Mouse (Mus musculus): Measurements from ENCODE around the gene Gm17359.

DNA sequence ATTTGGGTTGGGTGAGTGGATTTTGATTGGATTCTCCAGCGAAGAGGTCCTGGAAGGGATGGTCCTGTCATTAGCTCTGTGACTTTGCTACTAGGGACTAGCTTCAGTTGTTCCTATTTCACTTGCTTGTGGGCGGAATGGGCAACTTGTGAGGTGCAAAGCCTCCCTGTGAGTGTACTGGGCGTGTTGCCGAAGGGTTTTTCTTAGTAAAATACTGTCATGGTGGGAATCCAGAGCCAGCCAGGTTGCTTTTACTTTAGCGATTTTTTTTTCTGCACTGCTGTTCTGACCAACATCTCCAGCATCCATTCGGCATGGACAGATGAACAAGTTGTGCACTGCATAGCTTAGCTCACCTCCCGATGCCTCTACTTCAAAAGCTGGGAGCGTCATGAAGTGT is 65.6 kb downstream of the Gm17359 start:
- no peak for TF ChIP-seq ZC3H11A (IDR thresholded peaks at IDR 0.05; ENCODE audit: borderline replicate concordance, low read depth, low read length)
- TF ChIP-seq CHD2 (IDR thresholded peaks at IDR 0.05; ENCODE audit: low read depth, low read length): no peak
- TF ChIP-seq ZNF384 (IDR thresholded peaks at IDR 0.05; ENCODE audit: low read depth, low read length): no peak
- TF ChIP-seq HCFC1 (IDR thresholded peaks at IDR 0.05; ENCODE audit: borderline replicate concordance, insufficient read depth, low read length): no peak
